Mouse (Mus musculus): ENCODE results near the gene Efcab9.
"Not testable (repeated sequence)": the region's sequence is repeated elsewhere in the genome, so short reads cannot be mapped to it uniquely, and the experiment has no call there.

Gene Efcab9

DNA sequence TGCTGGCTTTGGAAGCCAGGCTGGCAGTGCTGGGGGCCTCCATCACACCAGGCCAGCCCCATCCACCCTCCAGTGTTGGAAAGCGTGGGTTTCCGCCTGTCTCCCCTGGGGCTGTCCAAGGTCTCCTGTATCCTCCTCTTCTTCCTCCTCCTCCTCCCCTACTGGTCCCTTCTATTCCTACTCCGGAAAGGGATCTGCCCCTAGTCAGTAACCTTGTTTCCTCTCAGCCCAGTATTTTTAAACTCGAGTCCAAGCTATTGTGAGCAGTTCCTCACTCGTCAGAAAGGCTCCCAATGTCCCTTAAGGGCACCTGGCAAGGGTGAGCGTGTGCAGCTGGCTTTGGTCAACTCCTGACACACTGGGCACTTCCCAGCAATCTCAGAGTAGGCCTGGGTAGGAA, 6.6 kb upstream of the Efcab9 start:
- DNase-seq (ENCODE audit: low spot score) = no peak

DNA sequence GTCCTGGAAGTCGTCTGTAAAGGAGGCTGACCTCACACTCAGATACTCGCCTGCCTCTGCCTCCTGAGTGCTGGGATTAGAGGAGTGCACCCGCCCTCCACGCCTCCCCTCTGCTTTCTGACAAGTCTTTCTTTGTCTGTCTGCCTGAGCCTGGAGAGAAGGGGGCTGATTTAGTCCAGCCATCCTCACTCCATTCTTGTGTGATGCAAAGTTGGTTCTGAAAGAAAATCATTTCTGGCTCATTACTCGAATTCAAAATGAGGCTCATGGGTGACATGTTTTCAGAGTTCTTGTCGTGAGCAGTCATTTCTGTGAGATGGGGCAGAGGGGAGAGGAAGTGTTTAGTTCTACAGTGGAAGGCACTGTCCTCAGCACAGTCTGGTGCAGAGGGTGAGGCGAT, 5.1 kb upstream of the Efcab9 start:
- no peak for DNase-seq (ENCODE audit: low spot score)

DNA sequence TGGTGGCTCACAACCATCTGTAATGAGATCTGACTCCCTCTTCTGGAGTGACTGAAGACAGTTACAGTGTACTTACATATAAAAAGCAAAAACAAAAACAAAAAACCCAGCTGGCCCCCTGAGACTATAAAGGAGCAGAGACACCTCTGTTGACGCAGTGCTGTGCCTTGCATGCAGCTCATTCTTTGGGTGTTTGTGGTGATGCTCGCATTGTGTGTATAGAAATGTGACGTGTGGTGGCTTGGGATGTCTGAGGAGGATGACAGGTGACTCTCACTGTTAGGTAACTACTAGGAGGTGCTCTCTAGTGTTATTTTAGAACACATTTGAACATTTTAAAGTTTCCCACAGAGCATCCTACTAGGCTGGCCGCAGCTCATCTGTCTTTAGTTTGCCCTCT, 3.8 kb upstream of the Efcab9 start:
- no peak for DNase-seq (ENCODE audit: low spot score)

DNA sequence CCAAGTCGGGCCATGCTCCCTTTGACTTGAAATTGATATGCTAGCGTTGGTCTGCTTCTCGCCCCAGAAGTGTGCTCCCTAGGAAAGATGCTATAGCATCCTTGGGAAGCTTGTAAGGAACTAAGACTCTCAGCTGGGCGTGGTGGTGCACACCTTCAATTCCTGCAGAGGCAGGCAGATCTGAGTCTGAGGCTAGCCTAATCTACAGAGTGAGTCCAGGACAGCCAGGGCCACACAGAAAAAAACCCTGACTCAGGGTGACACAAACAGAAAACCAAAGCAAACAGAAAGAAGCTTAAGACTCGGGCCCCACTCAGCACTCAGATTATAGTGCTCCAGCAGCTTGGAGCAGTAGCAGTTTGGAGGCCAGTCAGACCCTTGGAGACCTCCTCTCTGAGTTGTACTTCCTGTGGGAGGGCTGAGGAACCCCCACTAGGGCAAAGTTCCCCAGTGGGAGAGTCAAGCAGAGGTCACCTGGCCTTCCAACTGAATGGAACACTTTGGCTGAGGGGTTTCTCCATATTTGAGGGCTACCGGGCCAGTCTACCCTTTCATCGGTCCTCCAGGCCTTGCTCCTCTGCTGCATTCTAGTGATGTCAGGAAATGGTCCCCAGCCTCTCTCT, 2.7 kb upstream of the Efcab9 start:
- no peak for DNase-seq (ENCODE audit: low spot score)

DNA sequence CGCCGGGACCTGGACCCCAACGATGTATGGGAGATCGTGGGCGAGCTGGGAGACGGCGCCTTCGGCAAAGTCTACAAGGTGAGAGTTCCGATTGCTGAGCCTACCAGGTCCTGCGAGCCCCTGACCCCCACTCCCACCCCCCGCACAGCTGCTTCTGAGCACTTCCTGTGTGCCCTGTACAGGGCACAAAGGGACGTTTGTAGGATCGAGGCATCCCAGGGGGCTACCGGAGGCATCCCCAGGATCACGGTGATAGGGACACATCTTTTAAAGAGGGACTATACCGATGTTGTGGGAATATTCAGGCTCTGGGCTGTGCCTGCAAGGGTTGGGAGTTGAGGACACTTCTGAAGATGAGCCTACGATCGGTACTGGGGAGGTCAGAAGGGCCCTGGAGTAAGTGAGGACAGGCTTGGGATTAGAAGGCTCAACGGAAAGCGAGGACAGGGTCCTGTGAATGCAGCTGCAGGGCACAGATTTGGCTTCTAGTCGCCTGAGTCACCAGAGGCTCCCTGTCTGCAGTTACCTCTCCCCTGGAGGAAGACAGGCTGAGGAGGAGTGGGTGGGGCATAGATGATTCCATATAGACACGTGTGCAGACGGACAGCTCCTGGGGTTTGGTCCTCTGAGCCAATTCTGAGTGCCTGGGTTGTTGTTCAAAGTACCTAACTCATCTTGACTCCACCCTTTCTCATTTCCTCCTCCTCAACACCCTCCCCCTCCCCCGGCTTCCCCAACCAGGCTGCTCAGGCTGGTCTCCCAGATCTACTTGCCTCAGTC, 1.8 kb upstream of the Efcab9 start:
- peak; percentile 40 for DNase-seq (ENCODE audit: low spot score)

DNA sequence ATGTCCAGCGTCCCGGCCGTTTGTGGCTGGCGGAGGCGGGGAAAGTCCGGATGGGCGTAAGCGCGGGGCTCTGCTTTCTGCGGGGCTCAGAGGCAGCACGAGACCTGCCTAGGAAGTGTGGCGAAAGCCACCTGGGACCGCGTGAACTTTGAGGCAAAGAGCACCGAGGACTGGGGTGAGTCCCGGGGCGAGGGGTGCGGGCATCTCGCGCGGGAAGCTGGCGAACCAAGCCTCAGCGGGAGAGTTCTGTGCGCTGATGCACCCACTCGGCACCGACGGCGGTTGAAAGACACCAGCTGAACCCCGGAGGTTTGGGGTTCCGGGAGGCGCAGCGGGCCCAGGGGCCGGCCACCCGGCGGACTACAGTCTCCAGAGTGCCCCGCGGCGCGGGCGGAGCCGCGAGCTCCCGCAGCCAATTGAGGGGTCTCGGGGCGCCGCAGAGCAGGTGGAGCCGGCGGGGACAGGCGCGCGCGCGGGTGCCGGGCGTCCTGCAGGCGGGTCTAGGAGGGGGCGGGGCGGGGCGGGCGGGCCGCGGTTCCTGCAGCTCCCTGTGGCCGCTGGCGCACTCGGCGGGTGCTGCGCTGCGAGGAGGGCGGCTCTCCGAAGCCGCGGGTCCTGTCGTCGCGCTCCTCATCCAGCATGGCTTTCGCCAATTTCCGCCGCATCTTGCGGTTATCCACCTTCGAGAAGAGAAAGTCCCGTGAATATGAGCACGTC, 1.0 kb upstream of the Efcab9 start, which contains the start of gene Stk10:
Gene Stk10, plus strand, starts transcription at position 541 of the 717 bp plus-strand sequence.
- DNase-seq (ENCODE audit: low spot score) = peak; percentile 92

DNA sequence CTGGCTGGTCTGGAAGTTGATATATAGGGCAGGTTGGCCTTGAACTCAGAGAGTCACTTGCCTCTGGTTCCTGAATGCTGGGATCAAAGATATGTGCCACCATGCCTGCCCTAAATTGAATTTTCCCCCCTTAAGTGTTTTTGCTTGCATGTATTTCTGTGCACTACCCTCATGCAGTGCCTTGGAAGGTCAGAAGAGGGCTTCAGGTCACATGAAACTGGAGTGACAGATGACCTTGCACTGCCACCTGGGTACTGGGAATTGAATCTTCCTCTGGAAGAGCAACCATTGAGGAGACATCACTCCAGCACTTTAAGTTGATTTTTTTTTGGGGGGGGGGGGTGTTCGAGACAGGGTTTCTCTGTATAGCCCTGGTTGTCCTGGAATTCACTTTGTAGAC, 1.7 kb downstream of the Efcab9 start:
- no peak for DNase-seq (ENCODE audit: low spot score)

DNA sequence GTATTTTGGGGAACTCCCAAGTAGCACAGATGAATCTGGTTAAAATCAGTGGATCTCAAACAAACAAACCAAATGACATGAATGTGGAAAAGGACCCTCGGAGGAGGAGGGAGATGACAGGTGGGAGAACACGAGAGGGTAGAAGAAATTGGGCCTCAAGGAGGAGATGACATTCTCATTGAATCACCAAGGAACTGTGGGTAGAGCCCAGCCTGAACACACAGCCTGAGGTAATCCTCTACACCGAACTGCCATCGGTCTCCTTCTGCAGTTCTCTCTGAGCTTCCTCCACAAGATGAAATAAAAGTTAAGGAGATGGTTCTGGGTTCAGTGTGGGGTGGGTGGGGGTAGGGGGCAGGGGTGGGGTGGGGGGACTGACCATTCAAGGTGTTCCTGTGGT, 4.9 kb downstream of the Efcab9 start:
- DNase-seq (ENCODE audit: low spot score) = no peak

DNA sequence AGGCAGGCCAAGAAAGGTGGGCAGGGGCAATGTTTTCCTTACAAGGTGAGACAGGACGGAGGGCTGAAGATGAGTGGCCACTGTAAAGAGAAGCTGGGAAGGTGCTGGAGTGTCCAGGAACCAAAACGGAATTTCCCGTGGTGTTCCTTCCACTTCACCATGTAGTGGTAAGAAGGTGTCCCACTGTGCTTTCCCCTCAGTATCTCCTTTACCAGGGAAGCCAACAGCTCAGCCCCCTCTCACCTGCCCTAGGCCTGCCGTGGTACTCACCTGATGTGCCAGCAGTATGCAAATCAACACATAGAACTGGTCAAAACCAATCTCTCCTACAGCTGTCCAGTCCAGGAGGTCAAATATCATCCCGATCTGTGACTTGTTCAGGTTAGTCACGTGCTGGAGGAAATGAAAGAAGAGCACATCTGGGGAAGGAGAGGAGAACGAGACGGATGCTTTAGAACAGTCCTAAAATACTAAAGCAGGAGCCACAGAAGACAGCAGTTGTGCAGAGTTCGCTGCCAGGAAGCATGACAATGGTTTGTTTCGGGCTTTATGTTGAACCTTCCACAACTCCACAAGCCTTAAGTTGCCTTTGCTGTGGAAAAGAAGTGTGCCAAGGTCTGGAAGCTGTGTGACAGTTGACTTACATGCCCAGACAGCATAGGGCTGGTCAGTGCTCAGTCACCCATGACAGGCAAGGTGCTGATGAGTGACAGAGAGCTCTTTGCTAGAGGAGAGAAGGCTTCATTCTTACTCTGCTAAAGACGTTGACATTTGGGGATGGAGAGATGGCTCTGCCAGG, 7.6 kb downstream of the Efcab9 start:
- no peak for DNase-seq (ENCODE audit: low spot score)

DNA sequence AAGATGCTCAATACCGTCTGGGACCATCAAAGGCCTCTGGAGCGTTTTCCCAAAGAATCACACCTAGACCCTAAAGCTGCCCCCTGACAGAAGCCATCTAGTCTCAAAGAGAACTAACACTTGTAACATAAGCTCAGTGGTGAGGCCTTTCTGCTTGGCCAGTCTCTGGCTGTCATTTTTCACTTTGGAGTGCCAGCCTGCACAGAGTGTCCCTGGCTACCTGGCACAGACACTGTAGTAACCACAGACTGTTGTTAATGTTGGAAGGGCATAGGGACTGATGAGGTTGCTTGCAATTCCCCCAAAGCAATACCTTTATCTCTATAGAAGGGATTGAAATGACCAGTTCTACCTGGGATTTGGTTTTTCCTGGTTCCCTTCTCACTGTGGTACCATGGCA, 10.6 kb downstream of the Efcab9 start:
- no peak for DNase-seq (ENCODE audit: low spot score)

DNA sequence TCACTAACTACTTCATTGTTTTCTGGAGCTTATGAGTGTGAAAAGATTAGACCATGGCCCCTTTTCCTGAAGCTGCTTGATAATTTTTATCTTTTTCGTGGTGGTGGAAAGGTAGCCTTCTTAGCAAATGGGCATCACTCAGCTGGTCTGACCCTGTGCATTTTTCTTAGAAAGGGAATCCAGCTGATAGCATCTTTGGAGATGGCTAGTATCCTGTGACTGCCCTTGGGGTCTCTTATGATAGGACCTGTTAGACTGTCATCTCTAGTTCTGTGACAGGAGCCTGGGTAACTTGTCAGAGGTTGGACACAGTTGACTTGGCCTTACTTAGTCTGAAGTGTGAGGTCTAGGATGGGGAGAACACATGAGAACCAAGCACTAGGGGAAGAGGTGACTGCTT, 12.5 kb downstream of the Efcab9 start:
- DNase-seq (ENCODE audit: low spot score) = no peak

DNA sequence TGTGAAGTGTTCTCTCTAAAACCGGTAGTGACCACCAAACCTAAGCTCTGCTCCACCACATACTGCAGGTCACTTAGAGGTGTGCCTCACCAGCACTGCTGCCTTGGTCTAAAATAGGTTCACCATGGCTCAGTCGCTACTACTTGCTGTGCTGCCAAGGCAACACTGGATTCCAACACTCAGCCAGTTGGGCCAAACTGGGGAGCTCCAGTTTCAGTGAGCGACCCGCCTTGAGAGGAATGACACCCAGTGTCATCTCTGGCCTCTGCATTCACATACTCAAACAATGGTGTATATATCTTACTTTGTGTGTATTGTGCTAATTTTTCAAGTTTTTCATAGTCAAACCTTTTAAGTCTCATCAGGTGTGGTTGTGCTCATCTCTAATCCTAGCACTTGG, 13.1 kb downstream of the Efcab9 start:
- no peak for DNase-seq (ENCODE audit: low spot score)

DNA sequence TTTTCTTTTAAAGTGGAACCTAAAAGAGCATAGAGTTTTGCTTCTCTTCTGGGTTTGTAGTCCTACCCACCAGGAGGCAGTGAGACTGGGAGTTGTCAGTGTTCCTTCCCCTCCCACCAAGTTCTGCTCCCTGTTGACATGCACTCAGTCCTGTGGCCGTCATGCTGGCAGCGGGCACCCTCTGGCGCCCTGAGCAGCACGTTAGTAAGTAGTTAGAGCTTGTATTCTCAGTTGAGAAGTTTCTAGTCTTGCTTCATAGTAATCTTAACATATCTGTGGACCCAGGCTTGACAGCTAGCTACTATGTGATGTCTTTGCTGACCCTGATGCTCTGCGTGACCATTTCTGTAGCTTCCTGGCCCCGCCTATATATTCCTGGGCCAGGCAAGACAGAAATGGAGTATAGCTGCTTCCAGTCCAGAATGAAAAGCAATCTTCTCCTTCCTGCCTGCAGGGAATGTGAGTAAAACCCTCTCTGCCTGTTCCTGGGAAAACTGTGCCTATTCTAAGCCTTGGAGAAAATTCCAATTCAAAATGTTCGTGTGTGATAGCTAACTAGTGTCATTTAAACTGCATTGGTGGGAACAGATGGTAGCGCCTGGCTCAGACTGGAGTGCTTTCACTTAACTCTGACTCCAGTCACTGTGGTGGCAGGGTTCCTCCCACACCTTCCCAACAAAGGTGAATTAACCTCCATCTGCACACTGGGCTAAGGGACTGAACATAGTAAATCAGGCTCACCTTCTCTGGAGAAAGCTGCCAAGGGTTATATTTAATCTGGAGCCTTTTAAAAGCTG, 14.8 kb downstream of the Efcab9 start:
- peak; percentile 61 for DNase-seq (ENCODE audit: low spot score)

DNA sequence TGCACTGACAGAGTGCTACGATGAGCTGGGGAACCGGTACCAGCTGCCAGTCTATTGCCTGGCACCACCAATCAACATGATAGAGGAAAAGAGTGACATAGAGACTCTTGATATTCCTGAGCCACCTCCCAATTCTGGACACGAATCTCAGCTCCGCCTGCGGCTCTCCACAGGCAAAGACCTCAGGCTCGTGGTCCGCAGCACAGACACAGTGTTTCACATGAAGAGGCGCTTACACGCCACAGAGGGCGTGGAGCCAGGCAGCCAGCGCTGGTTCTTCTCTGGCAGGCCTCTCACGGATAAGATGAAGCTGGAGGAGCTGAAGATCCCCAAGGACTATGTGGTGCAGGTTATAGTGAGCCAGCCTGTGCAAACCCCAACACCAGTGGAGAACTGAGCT, 15.8 kb downstream of the Efcab9 start:
- DNase-seq (ENCODE audit: low spot score) = no peak

DNA sequence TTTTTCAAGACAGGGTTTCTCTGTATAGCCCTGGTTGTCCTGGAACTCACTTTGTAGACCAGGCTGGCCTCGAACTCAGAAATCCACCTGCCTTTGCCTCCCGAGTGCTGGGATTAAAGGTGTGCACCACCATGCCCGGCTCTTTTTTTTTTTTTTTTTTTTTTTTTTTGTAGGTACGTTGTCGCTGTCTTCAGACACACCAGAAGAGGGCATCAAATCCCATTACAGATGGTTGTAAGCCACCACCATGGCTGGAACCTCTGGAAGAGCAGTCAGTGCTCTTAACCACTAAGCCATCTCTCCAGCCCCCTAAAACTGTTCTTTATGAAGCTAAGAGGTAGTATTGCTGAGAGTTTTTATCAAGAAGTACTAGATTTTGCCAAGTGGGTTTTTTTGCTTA, 17.0 kb downstream of the Efcab9 start:
- not testable (repeated sequence) for DNase-seq (ENCODE audit: low spot score)

DNA sequence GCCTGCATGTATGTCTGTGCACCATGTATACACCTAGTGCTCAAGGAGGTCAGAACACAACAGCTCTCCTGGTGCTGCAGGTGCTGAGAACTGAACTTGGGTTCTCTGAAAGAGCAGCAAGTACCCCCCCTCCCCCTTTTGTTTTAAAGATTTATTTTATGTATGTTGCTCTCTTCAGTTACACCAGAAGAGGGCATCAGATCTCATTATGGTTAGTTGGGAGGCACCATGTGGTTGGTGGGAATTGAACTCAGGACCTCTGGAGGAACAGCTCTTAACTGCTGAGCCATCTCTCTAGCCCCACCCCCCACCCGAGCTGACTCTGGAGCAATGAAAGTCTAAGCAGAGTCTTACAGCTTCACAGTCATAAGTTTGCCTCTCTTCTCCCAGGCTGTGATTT, 21.0 kb downstream of the Efcab9 start:
- no peak for DNase-seq (ENCODE audit: low spot score)

DNA sequence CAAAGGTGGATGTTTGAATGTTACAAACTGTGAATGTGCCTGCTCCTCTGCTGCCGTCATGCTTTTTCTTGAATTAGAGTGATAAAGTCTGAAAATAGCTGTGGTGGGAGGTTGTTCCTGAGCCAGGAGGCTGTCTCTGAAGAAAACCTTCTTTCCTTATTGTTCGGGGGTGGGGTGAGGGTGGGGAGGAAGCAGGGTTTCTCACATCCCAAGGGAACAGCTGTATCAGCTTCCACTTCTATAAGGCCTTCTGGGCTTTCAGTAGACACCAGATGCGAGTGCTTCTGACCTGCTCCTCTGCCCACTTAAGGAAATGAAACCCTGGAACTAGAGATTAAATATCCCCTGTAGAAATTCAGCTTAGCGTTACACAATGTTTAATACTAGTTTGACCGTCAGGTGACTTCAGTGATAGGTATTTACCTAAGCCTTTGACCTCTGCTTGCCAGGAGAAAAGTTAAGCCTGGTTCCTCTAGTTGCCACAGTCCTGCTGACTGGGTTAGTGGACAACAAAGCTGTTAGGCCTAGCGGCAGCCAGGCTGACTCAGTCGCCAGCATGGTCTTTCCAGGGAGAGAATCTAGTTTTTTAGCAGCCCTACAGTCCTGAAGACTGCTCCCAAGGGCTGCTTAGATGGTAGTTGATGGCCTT, 26.7 kb downstream of the Efcab9 start:
- DNase-seq (ENCODE audit: low spot score) = no peak

DNA sequence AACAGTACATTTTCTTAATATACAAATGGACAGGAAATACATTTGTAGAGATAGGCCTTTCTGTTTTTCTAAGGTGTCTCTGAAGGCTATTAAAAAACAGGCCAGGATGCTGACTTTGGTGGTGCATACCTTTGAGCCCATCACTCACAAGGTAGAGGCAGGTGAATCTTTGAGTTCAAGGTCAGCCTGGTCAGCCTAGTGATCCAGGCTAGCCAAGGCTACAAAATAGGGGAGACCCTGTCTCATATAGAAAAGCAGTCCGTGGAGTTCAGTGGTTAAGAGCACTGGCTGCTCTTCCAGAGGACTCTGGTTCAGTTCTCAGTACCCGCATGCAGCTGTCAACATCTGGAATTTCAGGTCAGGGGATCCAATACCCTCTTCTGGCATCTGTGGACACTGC, 28.2 kb downstream of the Efcab9 start:
- no peak for DNase-seq (ENCODE audit: low spot score)

DNA sequence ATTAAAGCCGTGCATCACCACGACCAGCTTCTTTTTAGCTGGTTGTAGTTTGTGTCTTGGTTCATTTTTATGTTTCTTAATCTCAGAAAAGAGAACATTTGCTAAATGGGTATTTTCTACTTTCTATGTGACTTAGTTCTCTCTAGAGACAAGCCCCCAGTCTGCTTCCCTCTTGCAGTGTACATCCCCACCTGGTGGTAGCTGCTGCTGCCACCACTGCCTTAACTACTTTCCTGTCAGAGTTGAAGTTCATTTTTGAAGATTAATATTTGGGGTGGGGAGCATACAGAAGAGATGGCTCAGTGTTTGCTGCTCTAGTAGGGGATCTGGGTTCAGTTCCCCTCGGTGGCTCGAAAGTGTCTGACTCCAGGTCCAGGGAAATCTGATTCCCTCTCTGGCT, 31.9 kb downstream of the Efcab9 start:
- no peak for DNase-seq (ENCODE audit: low spot score)

DNA sequence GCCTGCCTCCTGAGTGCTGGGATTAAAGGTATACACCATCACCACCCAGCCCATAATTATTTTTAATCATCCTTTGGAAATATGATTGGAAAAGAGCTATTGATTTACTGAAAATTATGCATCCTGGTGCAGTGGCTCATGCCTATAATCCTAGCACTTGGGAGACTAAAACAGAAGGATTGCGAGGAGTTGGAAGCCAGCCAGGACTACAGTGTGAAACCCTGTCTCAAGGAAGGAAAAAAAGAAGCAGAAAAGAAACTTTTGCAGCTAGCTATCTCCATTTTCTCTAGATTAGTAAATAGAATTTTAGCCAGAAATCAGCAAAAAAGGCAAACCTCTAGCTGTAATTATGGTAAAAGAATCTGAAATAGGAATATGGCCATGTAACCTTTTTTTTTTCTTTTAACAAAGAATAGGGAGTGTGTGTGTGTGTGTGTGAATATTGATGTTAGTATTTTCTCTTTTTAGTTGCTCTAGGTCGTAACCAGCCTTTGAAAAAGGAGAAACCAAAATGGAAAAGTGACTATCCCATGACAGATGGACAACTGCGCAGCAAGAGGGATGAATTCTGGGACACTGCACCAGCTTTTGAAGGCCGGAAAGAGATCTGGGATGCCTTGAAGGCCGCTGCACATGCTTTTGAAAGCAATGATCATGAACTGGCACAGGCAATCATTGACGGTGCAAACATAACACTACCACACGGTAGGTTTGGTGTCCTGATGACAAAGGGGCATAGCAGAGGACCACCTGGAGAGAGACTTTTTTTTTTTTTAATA, 32.9 kb downstream of the Efcab9 start:
- peak; percentile 37 for DNase-seq (ENCODE audit: low spot score)

Data from layer of hippocampus, adult 11-12 months (tissue).